Mouse (Mus musculus) ES-Bruce4 (cell line): Measurements from ENCODE around the gene Fam172a.

ENCODE experiments used
- CTCF ChIP-seq: IDR thresholded peaks from one replicate; pipeline ENCODE4 v1.8.1; 2011; ENCODE audit warnings: low read depth, low read length
- EP300 ChIP-seq: IDR thresholded peaks from 2 replicates; pipeline ENCODE4 v1.6.1; 2011; ENCODE audit warnings: low read depth, low read length; ENCODE audit not compliant: insufficient read depth

- no peak for TF ChIP-seq CTCF
- no peak for TF ChIP-seq EP300
These were observed 475.6 kb downstream of the Fam172a start for GRCm38 (mm10) chr13:78177381-78177950.
